Mouse (Mus musculus) heart, postnatal 0 days (tissue): ENCODE data around the gene Pmfbp1. TPM values are rescaled to one million over a fixed set of nuclear protein-coding genes. Genes with fewer than 3 reads are reported as not detected.

ENCODE experiments used
- ATAC-seq: fragments of 200-750 bp; cut with Nextera tagmentation; 2 replicates; pipeline ENCODE4 v1.8.0; 2017; ENCODE audit warnings: low read depth, moderate number of reproducible peaks, moderate library complexity; ENCODE audit not compliant: insufficient read depth
- DNase-seq: peaks from one replicate; pipeline ENCODE4 v3.0.0-alpha.2; 2016; ENCODE audit warnings: low spot score
- H3K27ac ChIP-seq: fragments of 300-500 bp; sonication (generic); 2 replicates; pipeline ENCODE4 v1.5.1; 2014; ENCODE audit warnings: low read depth, mild to moderate bottlenecking
- H3K27me3 ChIP-seq: fragments of 300-500 bp; sonication (generic); 2 replicates; pipeline ENCODE4 v1.6.1; 2014; ENCODE audit warnings: low read length, mixed read lengths; ENCODE audit not compliant: control insufficient read depth, insufficient read depth
- H3K36me3 ChIP-seq: fragments of 300-500 bp; sonication (generic); replicated peaks from 2 replicates; pipeline ENCODE4 v1.6.1; 2014; ENCODE audit warnings: low read length, mixed read lengths; ENCODE audit not compliant: control insufficient read depth, insufficient read depth
- H3K4me1 ChIP-seq: fragments of 300-500 bp; sonication (generic); 2 replicates; pipeline ENCODE4 v1.6.1; 2014; ENCODE audit warnings: antibody characterized with exemption; ENCODE audit not compliant: control insufficient read depth, insufficient read depth
- H3K4me2 ChIP-seq: fragments of 300-500 bp; sonication (generic); 2 replicates; pipeline ENCODE4 v1.6.1; 2014; ENCODE audit warnings: low read depth, mild to moderate bottlenecking, low read length, moderate library complexity
- H3K4me3 ChIP-seq: fragments of 300-500 bp; sonication (generic); 2 replicates; pipeline ENCODE4 v1.5.1; 2014; ENCODE audit warnings: low read depth, low read length
- H3K9ac ChIP-seq: fragments of 300-500 bp; sonication (generic); replicated peaks from 2 replicates; pipeline ENCODE4 v1.6.1; 2014; ENCODE audit warnings: low read depth, low read length, mixed read lengths
- H3K9me3 ChIP-seq: fragments of 300-500 bp; sonication (generic); replicated peaks from 2 replicates; pipeline ENCODE4 v1.6.1; 2016; ENCODE audit warnings: low read length; ENCODE audit not compliant: control insufficient read depth
- CTCF ChIP-seq: IDR thresholded peaks from 2 replicates; pipeline ENCODE4 v1.5.1; 2016; ENCODE audit warnings: antibody characterized with exemption, control low read depth, low read depth
- EP300 ChIP-seq: IDR thresholded peaks from 2 replicates; pipeline ENCODE4 v1.6.1; 2016; ENCODE audit warnings: antibody characterized with exemption, low read depth
- WGBS: fragments of 180-500 bp; shearing (Covaris S2); extraction: QIAGEN DNeasy Blood & Tissue Kit; methylation state at CpG from one replicate; pipeline ENCODE4 v1.1.7; 2014; 5-methylcytosine and 5-hydroxymethylcytosine counted together
- polyA plus RNA-seq: library from polyadenylated mRNA; unstranded; fragments of >200 nt; fragmentation: Nextera tagmentation; extraction: Ambion mirVana; gene quantifications from 2 replicates; pipeline ENCODE4 v1.2.1, GENCODE M21; 2015
- total RNA-seq: library from RNA; depleted of rRNA; stranded (reverse); fragments of >200 nt; gene quantifications from 2 replicates; pipeline ENCODE4 v1.2.3, GENCODE M21; 2014; ENCODE audit warnings: low replicate concordance

The Pmfbp1 gene
- total and polyA plus RNA-seq, 2 experiments from 2014 or later: not detected

- H3K4me2 ChIP-seq: peak within 1 kb of the TSS; percentile 88
- under 1% methylated on average over 52 of the region's 52 CpGs for WGBS
- peak within 1 kb of the TSS; percentile 99 for H3K27ac ChIP-seq
- TF ChIP-seq CTCF (no peak), EP300 (peak; percentile 76)
- H3K4me1 ChIP-seq: peaks cover 13% of the 10 kb centered on the region
- peak; percentile 99 for DNase-seq
- ATAC-seq: peak; percentile 100
- H3K9ac ChIP-seq: peak within 1 kb of the TSS; percentile 98
- peaks cover 40% of the 10 kb centered on the region for H3K36me3 ChIP-seq
- no peaks in the 10 kb centered on the region for H3K9me3 ChIP-seq
- no peaks in the 10 kb centered on the region for H3K27me3 ChIP-seq
- H3K4me3 ChIP-seq: peak within 1 kb of the TSS; percentile 93
Measured at GRCm38 (mm10) chr8:109565498-109566333, 71.9 kb downstream of the Pmfbp1 start, which contains the start of the genes Dhx38 and Txnl4b. TSS of gene Dhx38 (minus strand) at chr8:109565861. TSS of gene Txnl4b (plus strand) at chr8:109565892.

GRCm38 (mm10) chr8:109571139-109571538 lies 77.3 kb downstream of the Pmfbp1 start:
- DNase-seq (no peak), ATAC-seq (no peak)
- H3K9me3 ChIP-seq: no peaks in the 10 kb centered on the region
- H3K36me3 ChIP-seq: peaks cover 31% of the 10 kb centered on the region
- no peak overlapping the region for H3K4me3 ChIP-seq
- H3K27me3 ChIP-seq: no peaks in the 10 kb centered on the region
- 83% methylated on average over 12 of the region's 12 CpGs for WGBS
- TF ChIP-seq EP300 (no peak), CTCF (no peak)
- H3K4me2 ChIP-seq: no peak overlapping the region
- peaks cover 6% of the 10 kb centered on the region for H3K4me1 ChIP-seq
- no peak overlapping the region for H3K9ac ChIP-seq
- no peak overlapping the region for H3K27ac ChIP-seq

DNA sequence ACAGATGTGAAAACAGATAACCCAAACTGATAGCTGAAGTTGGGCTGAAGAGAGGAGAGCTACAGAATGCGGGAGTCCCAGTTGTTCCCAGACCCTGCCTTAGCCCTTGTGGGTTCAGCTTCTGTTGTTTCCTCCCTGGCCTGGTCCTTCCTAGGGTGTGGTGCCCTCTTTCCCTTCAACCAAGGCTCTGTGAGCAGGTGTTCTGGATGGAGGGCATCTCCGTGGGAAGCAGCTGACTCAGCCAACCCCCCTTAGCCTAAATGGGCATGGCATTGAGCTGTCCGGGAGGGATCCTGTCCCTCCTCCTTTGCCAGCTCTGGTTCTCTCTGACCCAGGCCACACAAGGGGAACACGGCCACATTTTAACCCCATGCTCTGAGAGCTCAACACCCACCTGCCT lies 82.5 kb downstream of the Pmfbp1 start:
- H3K36me3 ChIP-seq: peaks cover 10% of the 10 kb centered on the region
- no peak for TF ChIP-seq CTCF
- no peak for TF ChIP-seq EP300
- H3K27ac ChIP-seq: no peak overlapping the region
- no peak overlapping the region for H3K4me2 ChIP-seq
- no peaks in the 10 kb centered on the region for H3K27me3 ChIP-seq
- no peak for ATAC-seq
- no peaks in the 10 kb centered on the region for H3K9me3 ChIP-seq
- 77% methylated on average over 4 of the region's 4 CpGs for WGBS
- H3K4me3 ChIP-seq: no peak overlapping the region
- DNase-seq: no peak
- H3K9ac ChIP-seq: no peak overlapping the region
- no peaks in the 10 kb centered on the region for H3K4me1 ChIP-seq

- no peak for DNase-seq
Measured at GRCm38 (mm10) chr8:109578900-109579301, 85.1 kb downstream of the Pmfbp1 start, which contains the start of gene Hp. TSS of gene Hp (minus strand) at chr8:109579172.

GRCm38 (mm10) chr8:109584293-109584692 lies 90.5 kb downstream of the Pmfbp1 start:
- ATAC-seq: no peak

More at GRCm38 (mm10) chr8:109578900-109579301, 85.1 kb downstream of the Pmfbp1 start, which contains the start of gene Hp:
- 66% methylated on average over 8 of the region's 8 CpGs for WGBS
- Histone ChIP-seq H3K36me3 (no peaks in the 10 kb centered on the region), H3K9me3 (no peaks in the 10 kb centered on the region), H3K27ac (no peak within 1 kb of the TSS), H3K4me1 (no peaks in the 10 kb centered on the region), H3K4me3 (no peak within 1 kb of the TSS), H3K9ac (no peak within 1 kb of the TSS), H3K4me2 (no peak within 1 kb of the TSS), H3K27me3 (no peaks in the 10 kb centered on the region)
- ATAC-seq: no peak
- TF ChIP-seq EP300 (no peak), CTCF (no peak)

More at GRCm38 (mm10) chr8:109584293-109584692, 90.5 kb downstream of the Pmfbp1 start:
- 71% methylated on average over 4 of the region's 4 CpGs for WGBS
- Histone ChIP-seq H3K9ac (no peak overlapping the region), H3K9me3 (0 out of 2 replicates have a peak, but pooled peaks cover 4% of the 10 kb centered on the region), H3K4me2 (no peak overlapping the region), H3K4me3 (no peak overlapping the region), H3K36me3 (no peaks in the 10 kb centered on the region), H3K27ac (no peak overlapping the region), H3K4me1 (no peaks in the 10 kb centered on the region), H3K27me3 (no peaks in the 10 kb centered on the region)
- no peak for DNase-seq
- TF ChIP-seq EP300: no peak
- no peak for TF ChIP-seq CTCF
